Mouse (Mus musculus): ENCODE measurements around the gene Acap2.

GRCm38 (mm10) chr16:31169596-31169995 lies 31.4 kb downstream of the Acap2 start:
- TF ChIP-seq CTCF (IDR thresholded peaks at IDR 0.05; ENCODE audit: low read depth), result no peak
- no peak for TF ChIP-seq EP300 (IDR thresholded peaks at IDR 0.05; ENCODE audit: low read depth)
